Mouse (Mus musculus): ENCODE measurements at regions not wholly inside any gene's neighbourhood (a gene's known extent, or its start where the extent isn't known, plus 50 kb on each side); places are given as distances from the start of the nearest gene placed in this dataset.

DNA sequence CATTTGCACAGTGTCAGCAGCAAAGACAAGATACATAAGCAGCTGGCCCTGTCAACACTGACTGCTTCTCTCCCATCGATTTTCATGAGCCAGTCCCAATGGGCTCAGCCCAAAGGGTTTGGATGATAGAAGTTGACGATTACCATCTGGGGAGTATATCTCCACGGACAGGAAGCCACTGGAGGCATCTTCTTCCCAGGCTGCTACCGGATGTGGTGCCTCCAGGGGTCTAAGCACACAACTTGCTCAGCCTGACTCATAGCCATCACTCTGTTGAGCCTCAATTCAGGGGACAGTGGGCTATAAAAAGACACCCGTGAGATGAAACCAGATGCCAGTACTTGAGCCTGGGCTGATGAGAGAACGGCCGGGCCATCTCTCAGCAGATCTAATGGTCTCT, 71.1 kb upstream of the Hif1a start:
- DNase-seq = no peak

DNA sequence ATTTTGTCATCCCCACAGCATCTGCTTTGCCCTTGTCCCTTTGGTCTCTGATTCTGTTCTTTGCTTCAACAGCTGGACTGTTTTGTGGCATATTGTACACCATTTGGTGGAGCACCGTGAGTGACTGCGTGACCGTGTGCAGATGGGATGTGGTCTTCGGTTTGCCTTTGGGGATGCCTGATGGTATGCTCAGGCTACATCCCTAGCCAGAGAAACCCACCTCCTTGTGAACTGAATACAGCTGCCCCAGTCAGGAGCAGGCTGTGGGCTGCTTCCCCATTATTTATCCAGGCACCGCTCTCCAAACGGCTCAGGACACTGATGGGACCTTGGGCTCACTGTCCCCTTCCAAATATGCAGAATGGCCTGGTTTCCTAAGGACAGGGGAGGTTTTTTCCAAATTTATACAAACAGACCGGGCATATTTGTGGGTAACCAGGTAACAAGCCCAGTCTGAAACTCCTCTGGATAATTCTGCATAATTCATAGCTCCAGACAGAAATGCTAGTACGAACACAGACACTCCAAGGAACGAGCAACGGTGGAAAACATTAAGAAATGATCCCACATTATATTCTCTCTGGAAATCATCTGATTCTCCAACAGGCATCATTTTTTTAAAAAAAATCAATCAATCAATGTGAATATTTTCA, 70.5 kb upstream of the Hif1a start:
- DNase-seq = no peak

DNA sequence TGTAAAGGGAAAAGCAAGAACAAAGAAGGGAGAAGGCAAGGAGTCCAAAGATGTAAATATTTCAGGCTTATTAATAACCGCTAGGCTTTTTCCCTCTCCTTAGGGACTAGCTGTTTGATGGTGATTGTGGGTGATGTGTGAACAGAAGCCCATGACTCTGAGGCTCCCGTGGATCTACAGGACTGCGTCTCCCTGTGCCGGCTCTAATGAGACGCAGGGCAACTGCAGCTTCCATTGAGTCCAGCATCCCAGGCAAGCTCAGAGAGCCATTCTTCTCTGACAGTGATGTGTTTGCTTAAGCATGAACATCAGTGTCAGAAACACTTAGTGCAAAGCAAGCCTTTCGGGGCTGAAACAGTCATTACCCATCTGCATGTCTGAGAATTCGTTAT, 70.0 kb upstream of the Hif1a start:
- DNase-seq = no peak

DNA sequence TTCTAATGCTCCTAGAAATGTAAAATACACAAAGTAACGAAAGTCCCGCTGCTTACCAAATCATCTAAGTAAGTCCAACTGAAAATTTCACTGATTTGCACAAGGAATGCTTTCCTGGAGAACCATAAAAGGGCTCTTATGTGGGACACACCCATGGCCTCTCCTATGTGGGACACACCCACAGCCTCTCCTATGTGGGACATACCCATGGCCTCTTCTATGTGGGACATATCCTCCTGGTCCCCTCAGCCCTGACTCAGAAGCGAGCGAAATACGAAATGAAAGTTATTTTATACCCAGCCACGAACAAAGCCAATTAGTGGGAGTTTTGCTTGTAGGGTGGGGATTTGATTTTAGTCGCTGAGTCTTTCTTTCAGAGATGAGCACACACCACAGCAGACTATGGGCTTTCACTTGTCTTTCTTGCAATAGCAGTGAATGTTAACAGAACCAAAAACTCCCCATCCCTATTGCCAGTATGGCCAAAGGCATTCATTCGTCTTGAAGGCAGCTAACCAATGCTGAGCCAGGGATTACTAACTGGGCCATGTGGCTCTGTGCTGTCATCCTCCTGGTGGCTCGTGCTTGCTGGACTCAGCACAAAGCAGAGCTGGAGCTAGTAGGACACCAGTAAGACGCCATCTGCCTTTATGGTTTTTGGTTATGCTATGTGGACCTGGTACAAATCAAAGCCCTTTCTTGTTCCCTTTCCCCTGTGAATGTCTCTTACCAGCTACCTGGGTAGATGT, 69.4 kb upstream of the Hif1a start:
- peak; percentile 17 for DNase-seq

DNA sequence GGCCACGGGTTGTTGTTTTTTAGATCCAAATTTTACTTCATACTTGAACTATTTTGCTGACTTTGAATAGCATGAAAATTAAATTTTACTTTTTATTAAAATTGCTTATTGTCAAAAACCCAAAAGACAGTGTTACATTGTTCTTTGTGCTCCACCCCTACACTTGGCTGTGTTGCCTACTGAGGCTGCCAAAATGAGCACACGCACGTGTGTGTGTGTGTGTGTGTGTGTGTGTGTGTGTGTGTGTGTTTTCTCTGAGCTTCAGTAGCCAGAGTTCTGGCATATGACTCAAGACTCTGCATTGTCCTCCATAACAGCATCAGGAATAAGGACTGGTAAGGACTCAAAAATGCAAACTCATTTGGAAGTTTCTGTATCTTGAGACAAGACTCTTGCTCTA, 68.4 kb upstream of the Hif1a start:
- no peak for DNase-seq

DNA sequence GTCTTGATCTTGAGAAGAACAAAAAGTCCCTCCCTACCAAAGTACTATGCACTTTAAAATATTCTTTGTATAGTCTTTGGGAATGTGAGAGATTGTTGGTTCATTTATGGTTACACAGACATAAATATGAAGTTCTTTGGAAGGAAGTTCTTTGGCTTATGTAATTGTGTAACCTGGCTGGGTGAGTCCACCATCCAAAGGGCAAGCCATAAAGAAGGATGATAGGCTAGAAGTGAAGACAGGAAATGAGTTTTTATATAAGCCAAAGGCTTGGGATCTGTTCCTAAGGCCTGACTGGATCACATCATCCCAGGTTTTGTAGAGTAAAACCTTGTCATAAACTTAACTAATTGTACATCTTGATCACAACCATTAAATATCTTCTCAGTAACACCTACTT, 65.0 kb upstream of the Hif1a start:
- no peak for DNase-seq

DNA sequence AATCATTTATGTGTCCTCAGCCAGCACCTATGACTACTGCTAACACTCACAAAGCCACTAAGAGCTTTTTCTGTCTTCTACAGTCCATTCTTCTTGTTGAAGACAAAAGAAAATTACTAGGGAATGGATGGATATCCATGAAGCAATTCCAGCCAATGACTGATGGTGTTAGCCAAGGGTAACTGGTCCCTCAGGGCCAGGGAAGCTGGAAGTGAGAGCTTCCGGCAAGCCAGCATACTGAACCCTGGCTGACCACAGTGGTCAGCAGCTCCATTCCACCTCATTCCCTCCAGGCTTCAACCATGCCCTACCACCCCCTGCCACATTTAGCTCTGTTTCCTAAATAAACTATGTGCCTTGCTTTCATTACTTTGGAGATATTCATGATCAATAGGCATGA, 64.1 kb upstream of the Hif1a start:
- no peak for DNase-seq

DNA sequence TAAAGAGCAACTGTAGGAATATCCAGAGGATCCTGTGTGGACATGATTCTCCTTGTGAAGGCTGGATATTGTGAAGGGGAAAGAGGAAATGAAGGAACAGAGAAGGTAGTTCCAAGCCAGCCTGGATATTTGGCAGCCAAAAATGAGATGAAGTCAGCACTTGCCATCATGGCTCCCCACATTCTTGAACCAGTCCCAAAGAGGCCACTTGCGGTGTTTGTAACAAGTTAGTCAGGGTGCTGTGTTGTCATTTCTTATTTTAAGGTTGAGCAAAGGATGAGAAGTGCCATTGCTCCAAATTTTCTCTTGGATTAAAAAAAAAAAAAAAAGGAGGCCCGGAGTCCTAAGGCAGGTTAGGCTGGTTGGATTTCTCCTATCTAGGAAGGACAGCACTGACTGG, 63.3 kb upstream of the Hif1a start:
- no peak for DNase-seq

DNA sequence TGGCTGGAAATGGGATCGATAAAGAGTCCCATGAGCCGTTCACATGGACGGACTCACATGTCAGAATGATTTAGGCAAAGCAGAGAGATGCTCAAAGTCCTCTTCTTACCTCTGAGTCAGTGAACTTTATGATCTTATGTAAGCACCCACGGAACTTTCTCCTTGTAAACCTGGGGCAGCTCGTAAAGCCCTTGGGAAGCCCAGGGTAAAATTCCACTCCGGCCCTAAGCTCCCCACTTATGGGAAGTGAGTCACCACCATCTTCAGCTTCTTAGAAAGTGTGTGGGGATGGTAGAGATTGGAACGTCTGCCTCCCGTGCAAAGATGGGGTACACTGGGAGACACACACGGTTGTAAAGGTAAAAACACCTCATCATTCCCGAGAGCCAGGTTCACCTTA, 62.8 kb upstream of the Hif1a start:
- no peak for DNase-seq

DNA sequence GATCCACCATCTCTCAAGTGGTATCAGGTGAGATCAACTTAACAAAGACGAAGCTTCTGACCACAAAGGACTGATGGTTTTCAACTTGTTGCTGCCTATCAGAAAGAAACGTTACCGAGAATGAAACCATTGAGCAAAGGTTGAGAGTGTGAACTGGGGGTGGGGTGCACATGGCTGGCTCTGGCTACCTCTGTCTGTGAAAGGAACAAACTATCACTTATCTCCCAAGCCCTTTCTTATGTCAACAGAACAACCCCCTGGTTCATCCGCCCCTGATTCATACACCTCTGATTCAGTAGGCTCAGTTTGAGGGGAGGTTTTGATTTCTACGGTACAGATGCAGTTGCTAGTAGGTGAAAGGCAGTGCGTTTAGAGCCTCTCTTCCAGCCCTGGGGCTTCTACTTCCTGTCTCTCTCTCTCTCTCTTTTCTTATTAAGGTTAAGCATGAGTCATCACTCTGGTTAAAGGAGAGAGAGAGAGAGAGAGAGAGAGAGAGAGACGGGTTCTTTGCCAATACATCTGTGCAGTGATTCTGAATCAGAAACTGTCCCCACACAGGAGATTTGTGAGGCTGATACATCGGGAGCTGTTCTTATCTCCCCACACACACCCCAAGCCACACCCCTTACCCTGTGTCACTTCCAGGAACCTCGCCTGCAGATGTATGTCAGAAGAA, 59.0 kb upstream of the Hif1a start:
- DNase-seq = no peak

DNA sequence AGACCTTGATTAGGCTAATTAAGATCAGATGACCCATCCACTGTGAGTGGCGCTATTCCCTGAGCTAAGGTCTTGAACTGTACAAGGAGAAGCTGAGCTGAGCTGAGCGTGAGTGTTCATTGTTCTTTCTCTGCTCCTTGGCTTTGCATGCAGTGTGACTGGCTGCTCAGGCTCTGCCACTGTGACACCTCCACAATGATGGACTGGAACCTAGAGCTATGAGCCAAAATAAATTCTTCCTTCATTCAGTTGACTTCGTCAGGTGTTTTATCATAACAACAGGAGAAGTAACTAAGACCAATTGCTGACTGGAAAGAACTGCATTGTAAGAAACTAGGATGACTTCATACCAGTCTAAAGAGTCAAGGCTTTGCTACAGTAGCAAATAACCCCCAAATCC, 56.4 kb upstream of the Hif1a start:
- no peak for DNase-seq

DNA sequence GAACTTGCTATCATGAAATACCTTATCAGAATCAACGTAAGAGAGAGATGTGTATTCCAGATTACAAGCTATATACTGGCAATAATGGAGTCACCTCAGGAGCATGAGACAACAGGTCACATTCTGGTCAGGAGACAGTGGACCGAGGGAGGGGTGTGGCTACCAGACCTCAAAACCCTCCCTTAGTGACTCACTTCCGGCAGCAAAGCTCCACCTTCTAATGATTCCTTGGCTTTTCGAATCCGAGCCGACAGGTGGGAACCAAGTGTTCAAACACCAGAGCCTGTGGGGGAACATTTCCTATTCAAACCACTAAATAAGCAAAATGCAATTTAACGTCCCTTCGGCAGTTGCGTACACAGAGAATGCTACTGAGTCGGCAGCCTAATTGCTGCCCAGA, 54.5 kb upstream of the Hif1a start:
- no peak for DNase-seq

DNA sequence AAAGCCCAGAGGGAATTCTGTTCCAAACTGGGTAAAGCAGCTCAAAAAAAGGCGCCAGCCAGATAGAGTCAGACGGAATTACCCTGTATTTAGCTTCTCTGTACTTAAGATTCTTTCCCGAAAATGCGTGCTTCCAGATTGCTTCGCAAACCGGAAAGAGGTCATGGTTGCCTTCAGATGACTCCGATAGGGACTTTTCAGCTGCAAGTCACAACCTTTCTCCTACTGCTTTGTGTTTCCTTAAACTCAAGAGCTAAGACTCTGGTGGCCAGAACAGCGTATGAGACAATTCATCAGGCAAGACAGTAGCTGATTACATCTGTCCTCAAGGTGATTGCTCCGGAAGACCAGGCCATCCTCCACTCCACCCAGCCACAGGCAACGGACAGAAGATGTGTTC, 53.8 kb upstream of the Hif1a start:
- DNase-seq = no peak

DNA sequence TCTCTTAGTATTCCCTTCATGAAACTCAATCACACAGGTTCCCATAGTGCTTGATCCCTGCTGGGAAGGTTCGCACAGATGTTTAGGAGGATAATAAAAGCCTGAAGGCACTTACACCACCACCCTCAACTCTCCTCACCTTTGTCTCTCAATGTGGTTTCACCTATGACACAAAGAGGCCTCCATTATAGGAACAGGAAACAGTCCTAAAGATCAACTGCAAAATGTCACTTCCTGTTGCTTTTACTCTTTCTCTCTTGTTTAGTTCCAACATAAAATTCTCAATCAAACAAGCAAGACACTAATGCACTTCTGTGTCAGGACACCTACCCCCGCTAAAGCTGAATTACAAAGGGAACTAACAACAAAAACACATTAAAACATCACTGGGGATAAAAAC, 50.3 kb upstream of the Hif1a start:
- DNase-seq = no peak

Data from cerebellum, postnatal 36 days (tissue).